Mouse (Mus musculus) cerebellum, adult 2 months (tissue): ENCODE results near the gene Aldh5a1.

Source experiments
- CTCF ChIP-seq: fragments of 200-500 bp; IDR thresholded peaks from 2 replicates; pipeline ENCODE4 v1.5.1; 2011; ENCODE audit warnings: low read depth, mild to moderate bottlenecking, control low read depth, low read length, moderate library complexity, borderline replicate concordance; ENCODE audit not compliant: insufficient read depth
- POLR2A ChIP-seq: fragments of 200-500 bp; IDR thresholded peaks from 2 replicates; pipeline ENCODE4 v1.6.1; 2011; ENCODE audit warnings: low read length, control low read depth, borderline replicate concordance; ENCODE audit not compliant: insufficient read depth

- TF ChIP-seq POLR2A (no peak), CTCF (peak; percentile 44; the same call in 1 of the 2 replicates)
These were observed 74.9 kb downstream of the Aldh5a1 start for GRCm38 (mm10) chr13:24862520-24862919.
